Mouse (Mus musculus): ENCODE measurements around the gene Capn9.
A peak's percentile ranks its signal among the peaks of the same experiment; 100 is the strongest.

Gene Capn9

DNA sequence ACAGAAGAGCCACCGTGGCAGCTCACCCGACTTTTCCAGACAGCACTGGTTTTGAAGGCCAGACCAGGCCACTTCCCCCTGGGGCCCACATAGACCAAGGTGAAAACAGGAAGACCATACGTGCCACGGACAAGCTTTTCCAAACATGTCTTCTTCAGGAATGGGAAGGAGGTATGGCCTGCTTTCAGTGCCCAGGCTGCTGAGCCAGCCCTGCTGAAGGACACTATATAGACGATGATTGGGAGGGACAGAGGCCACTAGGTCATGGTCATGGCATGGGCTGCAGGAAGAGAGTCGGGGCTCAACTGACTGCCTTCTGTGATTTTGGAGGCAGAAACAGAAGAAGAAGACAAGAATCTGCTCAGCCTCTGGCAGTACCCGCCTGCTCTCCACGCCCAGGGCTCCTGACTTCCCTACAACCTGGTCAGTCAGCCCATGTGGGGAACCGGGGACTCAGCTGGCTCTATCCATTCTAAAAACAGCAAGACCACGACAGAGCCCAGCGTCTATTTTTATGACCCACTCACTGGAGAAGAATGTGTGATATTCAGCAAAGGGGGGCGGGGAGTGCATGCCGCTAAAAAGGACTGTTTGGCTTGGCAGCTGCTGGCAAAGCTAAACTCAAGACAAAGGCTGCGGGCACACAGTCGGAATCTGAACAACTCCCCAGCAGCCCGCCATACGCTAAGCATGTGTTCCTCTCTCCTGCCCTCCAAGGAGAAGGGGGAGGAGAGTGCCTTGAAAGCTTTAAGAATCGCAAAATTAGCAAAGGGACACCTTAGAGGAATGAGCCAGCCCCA lies 67.8 kb downstream of the Capn9 start:
- DNase-seq = peak; percentile 62

DNA sequence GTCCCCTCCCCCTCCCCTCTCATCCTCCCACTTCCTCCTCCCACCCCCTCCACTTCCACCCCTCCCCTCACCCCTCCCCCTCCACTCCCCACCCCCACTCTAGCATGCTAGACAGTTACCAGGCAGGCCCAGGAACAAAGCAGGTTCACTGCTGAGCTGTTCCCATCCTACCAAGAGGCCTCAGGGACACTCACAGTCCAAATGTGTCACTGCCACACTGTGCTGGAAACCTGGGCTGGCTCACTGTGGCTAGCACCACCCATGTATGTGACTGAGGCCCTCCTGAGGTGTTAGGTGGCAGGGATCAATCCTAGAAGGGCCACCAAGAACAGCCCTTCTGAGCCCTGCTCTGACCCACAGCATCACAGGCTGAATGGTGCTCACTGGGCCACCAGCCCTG lies 72.4 kb downstream of the Capn9 start:
- DNase-seq = no peak

DNA sequence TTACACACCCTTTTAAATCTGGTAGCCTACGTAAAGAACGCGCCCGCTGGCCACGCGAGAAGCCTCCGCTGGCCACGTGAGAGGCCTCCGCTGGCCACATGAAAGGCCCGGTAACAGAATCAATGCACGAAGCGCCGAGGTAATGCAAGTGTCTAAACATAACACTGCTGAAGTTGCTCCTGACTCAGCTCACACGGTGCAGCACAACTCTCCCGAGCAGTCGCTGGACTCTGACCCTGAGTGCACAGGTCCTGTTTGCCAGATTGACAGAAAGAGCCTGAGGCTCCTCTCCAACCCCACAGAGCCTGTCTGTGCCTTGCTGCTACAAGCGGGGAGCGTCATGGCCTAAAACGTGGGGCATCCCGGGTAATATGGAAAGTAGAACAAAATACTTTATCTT lies 75.9 kb downstream of the Capn9 start:
- DNase-seq = no peak

DNA sequence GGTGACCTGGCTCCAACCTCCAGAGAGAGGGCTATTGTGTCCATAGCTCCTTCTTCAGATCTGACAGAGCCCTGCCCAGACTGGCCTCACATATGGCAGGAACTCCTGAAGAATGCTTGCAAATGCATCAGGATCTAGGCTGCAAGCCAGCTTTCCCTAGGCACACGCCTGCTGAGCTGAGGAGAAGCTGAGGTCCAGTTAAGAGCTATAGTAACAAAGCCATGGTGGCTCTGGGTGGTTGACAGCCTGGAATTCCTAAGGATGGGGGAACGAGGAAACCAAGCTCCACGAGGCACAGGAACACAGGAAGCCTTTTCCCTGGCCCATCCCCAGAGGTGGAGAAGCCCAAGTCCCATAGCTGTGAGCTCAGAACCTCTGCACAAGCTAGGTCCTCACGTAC lies 76.6 kb downstream of the Capn9 start:
- no peak for DNase-seq

DNA sequence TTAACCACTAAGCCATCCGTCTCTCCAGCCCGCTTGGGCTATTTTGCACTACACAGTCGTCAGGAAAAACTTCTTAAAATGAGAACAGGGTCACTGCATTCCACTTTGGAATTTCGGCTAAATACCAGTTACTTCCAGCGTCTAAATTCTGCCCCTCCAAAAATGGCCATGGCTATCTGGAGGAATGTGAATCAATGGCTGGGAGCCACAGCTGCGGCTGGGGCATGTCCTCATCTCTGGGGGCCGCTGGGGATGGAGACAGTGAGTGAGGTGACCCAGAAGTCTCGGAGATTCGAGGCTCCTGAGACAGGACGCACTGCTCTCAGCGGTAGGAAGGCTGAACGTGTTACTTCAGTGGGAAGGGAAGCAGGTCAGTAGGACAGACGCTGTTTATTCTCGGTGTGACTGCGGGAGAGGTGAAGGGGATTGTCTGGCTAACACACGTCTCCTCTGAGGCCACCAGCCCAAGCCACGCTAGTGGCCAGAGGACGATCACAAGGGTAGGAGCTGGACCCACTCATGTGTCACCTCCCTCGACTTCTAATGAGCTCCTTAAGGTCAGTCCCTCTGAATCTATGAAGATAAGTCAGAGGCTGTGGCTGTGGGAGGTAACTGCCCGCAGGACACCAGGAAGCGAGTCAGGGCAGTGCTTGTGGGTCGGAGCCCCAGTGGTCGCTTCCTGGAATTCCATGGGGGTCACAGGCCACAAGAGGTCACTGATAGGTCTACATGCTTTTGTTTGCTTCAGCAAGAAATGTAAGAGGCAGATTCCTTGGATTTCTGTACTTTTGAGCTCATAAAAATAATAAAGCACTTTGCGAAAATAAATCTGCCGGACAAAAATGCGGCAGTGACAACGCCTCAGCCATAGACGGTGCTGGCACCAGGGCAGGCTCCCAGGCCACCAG lies 77.9 kb downstream of the Capn9 start:
- no peak for DNase-seq

DNA sequence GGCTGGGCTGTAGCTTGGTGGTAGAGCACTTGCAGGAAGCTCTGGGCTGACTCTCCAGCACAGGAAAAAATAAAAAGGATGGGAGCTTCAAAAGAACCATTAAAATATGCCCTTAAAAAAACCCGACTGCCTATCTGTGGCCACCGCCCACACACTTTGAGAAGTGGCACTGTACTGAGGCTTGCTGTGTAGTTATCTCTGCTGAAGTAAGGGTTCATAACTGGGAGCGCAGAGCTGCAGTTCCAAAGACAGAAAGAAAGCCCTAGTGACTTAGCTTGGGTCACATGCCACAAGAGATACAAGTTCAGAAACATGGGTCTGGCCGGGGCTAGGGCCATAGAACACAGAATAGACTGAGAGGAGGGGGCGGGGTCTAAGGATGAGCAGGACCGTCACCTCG lies 82.0 kb downstream of the Capn9 start:
- no peak for DNase-seq

DNA sequence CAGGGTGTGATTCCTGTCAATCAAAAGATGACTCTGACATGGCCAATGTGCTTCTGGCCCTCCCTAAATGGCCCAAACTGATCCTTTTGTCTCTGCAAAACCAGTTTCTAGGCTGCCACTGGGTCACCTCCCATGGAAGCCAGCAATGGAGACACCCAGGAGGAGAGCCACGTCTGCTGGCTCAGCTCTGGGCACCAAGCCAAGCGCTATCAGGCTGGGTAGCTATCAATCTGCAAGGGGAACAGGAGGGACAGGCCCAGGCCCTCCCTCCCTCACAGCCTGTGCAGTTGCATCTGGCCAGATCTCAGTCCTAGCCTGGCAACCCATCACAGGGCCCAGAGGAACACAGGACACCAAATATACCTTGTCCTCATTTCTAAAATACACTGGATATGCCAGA lies 82.5 kb downstream of the Capn9 start:
- DNase-seq = no peak

DNA sequence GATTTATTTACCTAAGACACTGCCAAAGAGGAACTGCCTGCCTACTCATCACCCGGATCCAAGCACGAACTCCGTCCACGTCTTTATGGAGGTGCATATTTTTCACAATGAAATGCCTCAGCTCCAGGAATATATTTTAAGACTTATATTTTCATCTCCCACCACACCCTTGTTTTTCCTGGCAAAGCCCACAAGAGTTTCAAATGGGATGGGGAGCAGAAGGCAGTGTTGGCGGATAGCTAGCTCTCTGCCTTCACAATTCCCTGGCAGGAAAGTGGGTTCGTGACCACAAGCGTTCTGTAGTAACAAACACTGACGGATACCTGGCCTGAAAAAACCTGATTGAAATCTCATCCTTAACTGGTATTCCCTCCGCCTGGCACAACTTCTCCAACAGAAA lies 85.9 kb downstream of the Capn9 start:
- peak; percentile 65 for DNase-seq

DNA sequence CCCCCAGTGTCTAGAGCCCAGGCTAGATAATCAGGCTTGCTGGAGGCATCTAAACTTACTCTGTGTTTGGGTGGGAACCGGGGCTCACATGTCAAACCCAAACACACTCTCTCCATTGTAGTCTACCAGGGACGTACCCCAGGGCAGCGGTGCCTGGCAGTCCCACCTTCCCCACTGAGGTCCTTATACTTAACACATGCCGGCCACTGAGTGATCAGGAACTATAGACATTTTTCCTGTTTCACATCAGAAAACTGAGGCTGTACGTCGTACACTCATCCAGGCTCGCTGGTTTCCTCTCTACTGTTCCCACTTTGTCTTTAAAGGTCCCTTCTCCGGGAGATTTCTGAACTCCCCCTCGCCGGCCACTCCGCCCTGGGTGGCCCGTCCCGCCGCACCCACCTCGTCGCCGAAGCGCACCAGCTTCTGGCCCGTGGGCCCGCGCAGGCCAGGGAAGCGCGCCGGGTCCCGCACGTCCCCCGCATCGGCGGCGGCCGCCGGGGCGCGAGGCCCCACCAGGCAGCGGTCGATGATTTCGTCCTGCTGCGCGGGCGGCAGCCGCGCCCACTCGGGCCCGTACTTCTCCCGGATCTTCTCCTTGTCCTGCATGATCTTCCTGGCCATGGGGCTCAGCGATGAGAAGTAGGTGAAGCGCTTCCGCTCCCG lies 86.7 kb downstream of the Capn9 start:
- no peak for DNase-seq

DNA sequence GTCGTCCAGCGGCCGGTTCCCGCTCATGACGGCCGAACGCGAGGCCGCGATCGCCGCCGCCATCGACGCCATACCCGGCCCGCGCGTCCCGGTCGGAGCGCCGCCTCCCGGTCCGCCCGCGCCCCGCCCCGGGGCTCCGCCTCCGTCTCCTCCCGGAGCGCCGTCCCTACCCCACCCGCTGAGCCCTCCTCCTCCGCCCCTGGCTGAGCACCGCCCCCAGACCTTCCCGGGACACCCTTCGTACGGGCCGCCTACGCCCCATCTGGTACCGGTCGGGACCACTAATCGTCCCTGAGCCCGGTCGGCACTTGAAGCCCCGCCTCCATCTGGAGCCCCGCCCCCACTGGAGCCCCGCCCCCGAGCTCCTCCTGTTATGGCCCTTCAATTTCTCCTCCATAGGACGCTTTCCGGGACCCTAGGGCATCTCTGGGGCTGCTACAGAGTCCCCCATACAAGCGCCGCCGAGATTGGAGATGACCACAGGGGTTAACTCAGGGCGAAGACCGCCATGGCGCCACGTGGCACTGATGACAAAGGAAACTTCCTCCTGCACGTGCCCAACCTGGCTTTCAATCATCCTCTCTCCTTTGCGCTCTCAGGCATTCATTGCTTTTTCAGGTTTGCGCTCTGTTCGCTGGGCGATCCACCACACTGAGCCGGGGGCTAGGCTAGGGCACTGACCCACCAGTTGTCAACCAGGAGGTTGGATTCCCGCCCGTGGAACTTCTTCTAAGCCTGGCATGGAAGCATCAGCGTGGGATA lies 87.4 kb downstream of the Capn9 start, which contains the start of gene 2310022B05Rik:
Gene 2310022B05Rik, minus strand, starts transcription at position 258 of the 762 bp plus-strand sequence.
- DNase-seq = peak; percentile 82

DNA sequence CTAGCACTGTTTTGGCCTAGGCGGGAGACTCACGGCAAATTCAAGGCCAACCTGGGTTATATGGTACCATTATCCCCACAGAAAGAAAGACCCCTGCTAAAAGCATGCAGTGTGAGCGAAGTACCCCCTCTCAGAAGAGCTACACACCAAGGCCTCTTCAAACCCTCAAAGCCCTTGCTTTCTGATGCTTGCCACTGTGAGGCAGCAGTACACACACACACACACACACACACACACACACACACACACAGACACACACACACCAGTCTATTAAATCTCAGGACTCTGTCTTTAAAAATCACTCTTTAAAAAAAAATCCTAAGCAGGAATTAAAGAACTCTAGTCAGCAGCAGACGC lies 87.9 kb downstream of the Capn9 start:
- DNase-seq = no peak

DNA sequence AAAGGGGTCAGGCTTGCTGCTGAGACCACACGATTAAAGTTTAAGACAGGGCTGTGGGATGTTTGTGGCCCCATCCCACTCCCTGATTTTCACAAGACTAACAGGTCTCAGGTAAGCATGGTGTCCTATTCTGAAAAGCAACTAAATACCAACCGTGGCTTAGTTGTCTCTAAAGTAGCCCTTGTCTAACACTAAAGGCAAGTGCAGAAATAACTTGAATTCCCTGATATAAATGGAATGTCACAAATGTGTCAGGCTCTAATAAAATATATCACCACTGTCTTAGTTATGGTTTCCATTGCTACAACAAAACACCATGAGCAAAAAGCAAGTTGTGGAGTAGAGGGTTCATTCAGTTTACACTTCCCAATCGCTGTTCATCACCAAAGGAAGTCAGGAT lies 88.5 kb downstream of the Capn9 start:
- no peak for DNase-seq

Measured in right cerebral cortex, postnatal 25 days (tissue).